Mouse (Mus musculus) hematopoietic multipotent progenitor cell, adult 10-12 weeks (in vitro differentiated cells): Measurements from ENCODE around the gene Narf. TPM values are rescaled to one million over a fixed set of nuclear protein-coding genes. Genes with fewer than 3 reads are reported as not detected.

Experiments
- polyA plus RNA-seq: library from polyadenylated mRNA; stranded (reverse); fragments of >175 nt; gene quantifications from 2 replicates; pipeline ENCODE4 v1.2.3, GENCODE M21; 2012; ENCODE audit warnings: low replicate concordance

Narf gene
- polyA plus RNA-seq: 2.8 and 9.0 TPM in 2 replicates

DNA sequence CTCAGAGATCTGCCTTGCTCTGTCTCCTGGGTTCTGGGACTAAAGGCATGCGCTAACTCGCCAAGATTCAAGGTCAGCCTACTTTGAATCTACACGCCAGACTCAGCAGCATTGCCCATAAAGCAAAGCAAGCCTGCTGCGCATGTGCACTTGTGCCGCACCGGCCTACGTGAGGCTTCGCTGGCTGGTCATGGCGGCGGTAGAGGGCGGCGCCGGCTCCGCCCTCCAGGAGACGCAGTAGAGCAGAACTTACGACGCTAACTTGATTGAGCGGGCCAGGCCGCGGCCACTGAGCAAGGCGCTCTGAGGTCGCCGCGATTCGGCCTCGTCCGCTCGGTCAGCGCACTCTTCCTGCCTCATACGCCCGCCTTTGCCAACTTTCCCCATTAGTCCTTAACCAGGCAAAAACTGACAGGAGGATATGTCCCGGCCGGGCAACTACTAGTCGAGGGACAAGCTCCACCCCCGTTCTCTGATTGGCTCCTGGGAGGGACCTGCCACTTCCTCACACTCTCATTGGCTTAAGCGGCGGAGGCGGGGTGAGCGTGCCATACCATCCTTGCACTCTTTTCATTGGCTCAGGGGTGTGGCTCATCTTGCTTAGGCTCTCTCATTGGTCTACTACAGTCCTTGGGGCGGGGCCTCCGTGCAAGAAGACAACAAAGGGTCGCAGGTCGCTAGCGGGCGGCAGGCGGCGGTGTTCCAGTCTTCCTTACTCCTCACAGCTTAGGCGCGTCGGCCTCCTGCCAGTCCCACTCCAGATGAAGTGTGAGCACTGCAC, at the start of gene Narf:
Gene Narf (plus strand): TSS at position 690 of the 781 bp plus-strand sequence.

DNA sequence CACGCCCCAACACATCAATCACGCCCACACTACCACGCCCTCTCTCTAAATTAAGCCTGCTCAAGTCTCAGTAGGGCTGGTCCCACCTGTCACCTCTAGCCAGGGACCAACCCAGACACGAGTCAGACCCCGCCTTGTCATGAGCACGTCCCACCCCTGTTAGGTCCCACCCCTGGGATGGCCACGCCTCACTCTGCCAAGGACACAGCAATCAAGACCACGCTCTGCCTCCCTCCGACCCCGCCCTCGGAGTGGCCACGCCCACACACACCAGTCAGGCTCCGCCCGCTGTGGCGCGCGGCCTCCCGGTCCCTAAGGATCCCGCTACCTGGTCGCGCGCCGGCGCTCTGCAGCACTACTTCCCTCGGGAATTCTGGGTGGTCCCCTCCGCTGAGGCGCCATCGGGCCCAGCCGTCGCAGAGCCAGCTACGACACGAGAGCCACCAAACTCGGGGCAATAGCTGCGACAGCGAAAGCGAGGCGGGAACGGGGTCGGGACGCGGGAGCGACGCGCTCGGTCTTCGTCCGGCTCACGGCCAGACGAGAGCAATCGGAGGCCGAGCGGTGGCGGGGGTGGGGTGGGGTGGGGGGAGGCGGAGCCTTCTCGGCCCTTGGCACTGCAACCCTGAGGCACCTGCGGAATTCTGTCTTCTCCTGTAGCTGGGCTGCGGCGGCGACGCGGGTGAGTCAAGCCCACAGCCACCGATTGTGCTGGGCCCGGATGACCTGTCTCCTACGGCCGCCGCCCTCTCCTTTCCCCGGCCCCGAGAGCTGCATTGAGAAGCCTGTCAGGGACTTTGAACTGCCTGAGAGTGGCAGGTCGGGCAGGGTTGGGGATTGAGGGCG, 32.7 kb upstream of the Narf start, which contains the start of the genes Hexdc and Ogfod3:
Gene Hexdc (plus strand): TSS at position 273 of the 846 bp plus-strand sequence.
Gene Ogfod3 (minus strand): TSS at position 551 of the 846 bp plus-strand sequence.

DNA sequence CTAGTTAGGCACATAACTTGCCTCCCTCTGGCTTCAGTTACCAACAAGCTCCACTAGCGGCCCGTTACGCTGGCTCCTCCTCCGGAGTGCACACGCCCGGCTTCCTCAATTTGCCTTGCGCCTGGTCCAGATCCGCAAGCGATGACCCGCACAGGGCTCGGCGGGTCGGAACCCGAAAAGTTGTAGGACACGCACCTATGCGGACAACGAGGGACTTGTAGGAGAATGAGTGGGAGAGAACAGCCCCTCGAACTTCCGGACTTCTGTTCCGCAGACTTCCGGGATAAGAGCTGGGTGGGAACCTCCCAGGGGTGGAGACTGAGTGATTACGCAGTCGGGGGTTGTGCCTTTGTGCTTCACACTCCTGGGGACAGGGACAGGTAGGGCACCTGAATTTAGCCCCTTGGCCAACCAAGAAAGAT, 8.0 kb upstream of the Narf start, which contains the start of gene Cybc1:
Gene Cybc1 (minus strand): TSS at position 305 of the 422 bp plus-strand sequence.

DNA sequence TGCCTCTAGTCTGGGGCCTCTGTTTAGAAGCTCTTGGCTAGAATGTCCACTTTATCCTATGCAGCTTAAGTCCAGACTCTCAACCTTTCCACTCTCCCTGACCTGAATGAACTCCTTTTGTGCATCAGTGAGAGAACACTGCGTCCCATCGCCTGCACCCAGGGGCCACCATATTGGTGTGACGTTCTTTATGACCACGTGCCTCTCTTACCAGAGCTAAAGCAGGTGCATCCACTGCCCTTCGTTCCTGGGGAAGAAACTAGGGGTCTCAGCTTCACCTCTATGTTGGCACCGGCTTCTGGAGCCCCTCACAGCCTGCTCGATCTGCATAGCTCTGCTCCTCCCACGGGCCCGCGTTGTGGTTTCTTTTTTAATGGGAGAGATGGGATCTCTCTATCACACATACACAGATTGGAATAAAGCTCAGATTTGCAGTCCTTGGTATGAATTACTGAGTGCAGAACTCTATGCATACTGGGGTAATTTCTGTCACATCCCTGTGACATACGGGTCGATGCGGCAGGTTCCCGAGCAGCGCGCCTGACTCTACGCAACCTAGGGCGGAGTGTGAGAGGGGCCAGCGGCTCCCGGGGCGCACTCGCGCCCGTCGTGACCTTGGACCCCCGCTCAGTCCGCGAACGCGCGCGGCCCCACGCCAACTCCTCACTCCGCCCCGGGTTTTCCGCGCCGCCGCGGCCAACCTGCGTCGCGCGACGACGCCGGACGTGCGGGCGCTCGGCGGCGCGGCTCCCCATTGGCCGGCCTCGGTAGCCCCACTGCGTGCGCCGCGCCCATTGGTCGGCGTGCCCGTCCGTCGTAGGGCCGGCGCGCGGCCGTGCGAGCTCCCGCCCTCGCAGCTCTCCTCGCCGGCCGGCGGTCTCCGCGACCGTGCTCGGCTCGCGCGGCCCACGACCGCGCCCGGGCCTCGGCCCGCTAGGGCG, 22.4 kb downstream of the Narf start, which contains the start of gene Foxk2:
Gene Foxk2 (plus strand): TSS at position 831 of the 941 bp plus-strand sequence.

Other genes starting within 250 kb of the Narf start
- gene Csnk1d, start 245.9 kb upstream of the Narf start, polyA plus RNA-seq: 96.2 and 114 TPM in 2 replicates
- 34.8 and 96.3 TPM in 2 replicates for gene Cd7, start 197.8 kb upstream of the Narf start, polyA plus RNA-seq
- 0.05 TPM in 1 of 2 replicates, not detected in the other for gene Sectm1b, start 173.7 kb upstream of the Narf start, polyA plus RNA-seq
- 0.35 TPM in 1 of 2 replicates, not detected in the other for gene Sectm1a, start 156.0 kb upstream of the Narf start, polyA plus RNA-seq
- not detected in 2 replicates for gene Tex19.2, start 118.6 kb upstream of the Narf start, polyA plus RNA-seq
- gene Tex19.1, start 91.1 kb upstream of the Narf start, polyA plus RNA-seq: not detected in 2 replicates
- gene Uts2r, start 77.0 kb upstream of the Narf start, polyA plus RNA-seq: not detected in 2 replicates
- 8.8 and 18.1 TPM in 2 replicates for gene Hexdc, start 32.8 kb upstream of the Narf start, polyA plus RNA-seq
- 7.4 and 9.2 TPM in 2 replicates for gene Ogfod3, start 32.5 kb upstream of the Narf start, polyA plus RNA-seq
- gene Cybc1, start 7.9 kb upstream of the Narf start, polyA plus RNA-seq: 39.1 and 54.6 TPM in 2 replicates
- 17.4 and 25.8 TPM in 2 replicates for gene Foxk2, start 22.7 kb downstream of the Narf start, polyA plus RNA-seq
- 10.8 and 17.9 TPM in 2 replicates for gene Wdr45b, start 117.2 kb downstream of the Narf start, polyA plus RNA-seq
- gene Rab40b, start 151.0 kb downstream of the Narf start, polyA plus RNA-seq: not detected in 2 replicates
- gene Fn3krp, start 184.1 kb downstream of the Narf start, polyA plus RNA-seq: 3.9 and 8.1 TPM in 2 replicates
- 0.13 and 4.7 TPM in 2 replicates for gene Fn3k, start 197.7 kb downstream of the Narf start, polyA plus RNA-seq
- gene Tbcd, start 214.7 kb downstream of the Narf start, polyA plus RNA-seq: 4.0 and 4.1 TPM in 2 replicates